Mouse (Mus musculus) 3T3-L1 (cell line): Measurements from ENCODE around the gene Tspan14.

Experiments
- DNase-seq: peaks from one replicate; pipeline ENCODE4 v3.0.0-alpha.2; 2015; ENCODE audit warnings: low read depth, low spot score

Tspan14 gene

GRCm38 (mm10) chr14:40917632-40918031 lies 49.0 kb downstream of the Tspan14 start:
- DNase-seq = peak; percentile 83

GRCm38 (mm10) chr14:40916667-40917066 lies 49.9 kb downstream of the Tspan14 start:
- DNase-seq = no peak

- no peak for DNase-seq
These were observed 50.8 kb downstream of the Tspan14 start for GRCm38 (mm10) chr14:40915838-40916237.

GRCm38 (mm10) chr14:40914701-40915100 lies 51.9 kb downstream of the Tspan14 start:
- DNase-seq = peak; percentile 30

- no peak for DNase-seq
These were observed 52.9 kb downstream of the Tspan14 start for GRCm38 (mm10) chr14:40913709-40914108.

GRCm38 (mm10) chr14:40911529-40911928 lies 55.1 kb downstream of the Tspan14 start:
- no peak for DNase-seq

GRCm38 (mm10) chr14:40908763-40909162 lies 57.8 kb downstream of the Tspan14 start:
- no peak for DNase-seq

- no peak for DNase-seq
These were observed 59.8 kb downstream of the Tspan14 start for GRCm38 (mm10) chr14:40906770-40907169.

GRCm38 (mm10) chr14:40905813-40906212 lies 60.8 kb downstream of the Tspan14 start:
- DNase-seq = no peak

GRCm38 (mm10) chr14:40902307-40903055 lies 64.1 kb downstream of the Tspan14 start:
- DNase-seq = peak; percentile 16

GRCm38 (mm10) chr14:40900267-40900666 lies 66.3 kb downstream of the Tspan14 start:
- no peak for DNase-seq

GRCm38 (mm10) chr14:40897916-40898315 lies 68.7 kb downstream of the Tspan14 start:
- no peak for DNase-seq

- no peak for DNase-seq
These were observed 70.9 kb downstream of the Tspan14 start for GRCm38 (mm10) chr14:40895681-40896080.

GRCm38 (mm10) chr14:40894576-40895247 lies 71.9 kb downstream of the Tspan14 start:
- peak; percentile 45 for DNase-seq

- no peak for DNase-seq
These were observed 72.7 kb downstream of the Tspan14 start for GRCm38 (mm10) chr14:40893884-40894283.

- no peak for DNase-seq
These were observed 73.4 kb downstream of the Tspan14 start, which contains the start of gene Sh2d4b for GRCm38 (mm10) chr14:40893196-40893595. Gene Sh2d4b (minus strand): TSS chr14:40893266.

GRCm38 (mm10) chr14:40892326-40892825 lies 74.2 kb downstream of the Tspan14 start:
- DNase-seq = no peak

- no peak for DNase-seq
These were observed 75.1 kb downstream of the Tspan14 start for GRCm38 (mm10) chr14:40891506-40891905.

GRCm38 (mm10) chr14:40889704-40890103 lies 76.9 kb downstream of the Tspan14 start:
- DNase-seq = no peak

GRCm38 (mm10) chr14:40889181-40889580 lies 77.4 kb downstream of the Tspan14 start:
- DNase-seq = no peak

- no peak for DNase-seq
These were observed 80.0 kb downstream of the Tspan14 start for GRCm38 (mm10) chr14:40886428-40887202.

- no peak for DNase-seq
These were observed 80.9 kb downstream of the Tspan14 start for GRCm38 (mm10) chr14:40885752-40886151.
